Mouse (Mus musculus) embryo, embryonic 11.5 days (tissue): ENCODE results near the gene Lclat1.
"Not testable (repeated sequence)": the region's sequence is repeated elsewhere in the genome, so short reads cannot be mapped to it uniquely, and the experiment has no call there.

Experiments
- DNase-seq: peaks from one replicate; pipeline ENCODE4 v3.0.0-alpha.2; 2012; ENCODE audit warnings: low read depth, low spot score

Lclat1 gene

GRCm38 (mm10) chr17:73271797-73272600 is 164.2 kb downstream of the Lclat1 start:
- DNase-seq = no peak

DNA sequence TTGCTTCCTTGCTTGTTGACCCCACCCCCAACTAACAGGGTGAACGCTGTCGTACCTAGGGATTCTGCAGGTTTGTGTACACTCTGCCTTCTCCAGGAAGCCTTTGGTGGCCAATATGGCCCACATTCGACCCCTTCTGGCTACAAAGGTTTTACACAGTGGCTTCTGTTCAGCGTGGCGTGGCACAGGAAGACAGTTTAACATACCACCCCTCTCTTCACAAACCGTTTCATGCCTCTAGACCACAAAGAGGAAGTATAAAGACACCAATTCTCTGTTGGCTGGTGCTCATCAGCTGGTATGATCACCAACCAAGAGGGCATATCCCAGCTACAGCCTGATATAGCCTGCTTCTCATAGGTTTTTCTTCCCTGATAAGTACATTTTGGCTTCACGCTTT is 166.0 kb downstream of the Lclat1 start:
- DNase-seq = no peak

- no peak for DNase-seq
These were observed 167.3 kb downstream of the Lclat1 start for GRCm38 (mm10) chr17:73275066-73275465.

DNA sequence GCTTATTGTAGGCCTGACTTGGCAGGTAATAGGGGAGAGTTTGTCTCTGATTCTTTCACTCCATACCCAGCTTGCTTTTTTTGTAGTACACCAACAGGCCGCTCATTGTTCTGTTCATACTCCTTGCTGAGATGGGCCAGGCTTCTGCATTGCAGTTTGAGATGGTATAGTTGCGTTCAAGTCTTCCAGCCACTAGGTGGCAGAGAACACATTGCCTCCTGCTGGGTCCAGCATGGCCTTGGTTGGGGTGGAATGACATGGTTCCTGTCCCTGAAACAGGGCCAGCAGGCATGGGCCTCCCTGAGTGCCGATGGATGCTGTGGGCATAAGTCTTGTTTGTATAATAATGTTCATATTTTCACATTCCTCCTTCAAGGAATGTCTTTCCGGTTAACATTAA is 170.0 kb downstream of the Lclat1 start:
- DNase-seq = no peak

DNA sequence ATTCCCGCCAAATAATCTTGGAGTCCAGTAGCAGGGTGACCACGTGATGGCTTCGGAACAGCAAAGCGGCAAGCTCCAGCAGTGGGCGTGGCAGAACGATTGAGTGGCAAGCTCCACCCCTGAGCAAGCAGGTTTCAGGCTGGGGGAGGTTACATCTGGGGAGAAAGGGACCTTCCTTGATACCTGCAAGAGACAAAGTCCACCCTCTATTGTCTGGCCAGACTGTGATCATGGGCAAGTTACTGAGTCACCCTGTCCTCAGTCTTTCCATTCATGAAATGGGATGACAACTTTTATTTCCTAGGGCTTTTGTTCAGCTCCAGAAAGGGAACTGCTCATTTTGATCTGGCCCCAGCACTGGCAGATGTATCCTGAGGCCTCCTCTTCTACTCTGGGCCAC is 174.9 kb downstream of the Lclat1 start:
- DNase-seq = not testable (repeated sequence)

- no peak for DNase-seq
These were observed 176.5 kb downstream of the Lclat1 start for GRCm38 (mm10) chr17:73284301-73284700.
